Mouse (Mus musculus): ENCODE measurements around the gene Nufip2.

GRCm38 (mm10) chr11:77764694-77765458, 78.9 kb downstream of the Nufip2 start:
- TF ChIP-seq CTCF (IDR thresholded peaks at IDR 0.05; ENCODE audit: extremely low read depth, insufficient read depth, low read length), result no peak
- TF ChIP-seq POLR2A (IDR thresholded peaks at IDR 0.05; ENCODE audit: extremely low read depth, insufficient read depth, low read length), result peak; percentile 83
